Mouse (Mus musculus) ovary, postnatal 10 days (tissue): ENCODE data around the gene Dync1i1.
"Not testable (repeated sequence)": the region's sequence is repeated elsewhere in the genome, so short reads cannot be mapped to it uniquely, and the experiment has no call there.

Experiments
- DNase-seq: peaks from one replicate; pipeline ENCODE4 v3.0.0; 2022; ENCODE audit warnings: low spot score

Dync1i1 gene

GRCm38 (mm10) chr6:5725611-5726236, at the start of gene Dync1i1:
TSS of gene Dync1i1 (plus strand) at chr6:5725639.
- peak; percentile 3 for DNase-seq

DNA sequence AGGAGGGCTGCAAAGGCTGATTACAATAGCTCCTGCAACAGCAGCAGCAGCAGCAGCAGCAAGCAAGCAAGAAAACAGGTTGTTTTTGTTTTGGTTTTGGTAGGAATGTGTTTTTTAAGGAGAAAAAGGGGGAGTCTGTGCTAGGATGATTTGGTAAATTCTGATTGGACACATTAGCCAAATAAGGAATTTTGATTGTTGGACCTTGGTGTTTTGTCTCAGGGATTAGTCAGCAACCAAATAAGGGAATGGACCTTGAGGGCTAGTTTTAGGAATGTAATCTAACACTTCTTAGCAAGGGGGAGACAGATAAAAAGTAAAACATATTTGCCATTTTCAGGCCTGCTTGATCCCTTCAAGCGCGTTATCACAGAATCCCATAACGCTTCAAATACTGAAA, 45.7 kb upstream of the Dync1i1 start:
- no peak for DNase-seq

GRCm38 (mm10) chr6:5701826-5702225, 23.6 kb upstream of the Dync1i1 start:
- DNase-seq: no peak

GRCm38 (mm10) chr6:5707894-5708293, 17.5 kb upstream of the Dync1i1 start:
- not testable (repeated sequence) for DNase-seq

GRCm38 (mm10) chr6:5710063-5710605, 15.3 kb upstream of the Dync1i1 start:
- no peak for DNase-seq

GRCm38 (mm10) chr6:5712620-5713019, 12.8 kb upstream of the Dync1i1 start:
- no peak for DNase-seq

DNA sequence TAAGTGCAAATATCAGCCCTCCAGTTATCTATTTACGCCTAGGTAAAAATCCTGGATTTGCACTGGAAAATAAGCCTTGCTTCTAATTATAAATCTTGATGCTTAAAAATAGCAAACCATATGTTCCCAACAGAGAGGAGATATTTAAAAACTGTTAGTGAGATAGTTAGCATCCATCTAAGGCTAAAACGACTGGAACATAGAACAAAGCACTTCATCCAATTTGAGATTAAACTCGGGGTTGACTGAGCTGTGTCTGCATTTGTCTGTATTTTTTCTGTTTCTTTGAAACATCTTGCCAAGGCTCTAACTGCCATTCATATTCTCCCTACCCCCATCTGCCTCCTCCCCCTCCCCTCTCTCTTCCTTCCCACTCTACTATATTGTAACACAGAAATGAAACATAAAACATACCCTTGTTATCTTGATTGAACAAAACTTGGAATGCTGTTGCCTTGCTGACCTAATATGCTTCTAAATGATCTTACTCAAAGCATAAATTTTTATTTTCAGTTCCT, 10.3 kb upstream of the Dync1i1 start:
- DNase-seq: no peak

DNA sequence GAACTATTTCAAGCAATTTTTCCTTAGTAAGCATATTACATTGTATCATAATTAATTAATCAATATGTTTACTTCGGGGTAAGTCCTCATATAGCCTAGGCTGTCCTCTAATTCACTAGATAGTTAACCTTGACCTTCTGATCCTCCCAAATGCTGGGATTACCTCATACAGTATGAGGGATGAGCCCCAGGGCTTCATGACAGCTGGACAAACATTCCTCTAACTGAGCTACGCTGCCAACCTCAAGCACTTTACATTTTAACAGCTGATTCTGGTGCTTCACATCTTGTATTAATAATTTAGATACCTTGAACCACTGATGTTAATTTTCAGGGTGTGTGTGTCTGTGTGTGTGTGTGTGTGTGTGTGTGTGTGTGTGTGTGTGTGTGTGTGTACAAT, 6.5 kb upstream of the Dync1i1 start:
- no peak for DNase-seq

DNA sequence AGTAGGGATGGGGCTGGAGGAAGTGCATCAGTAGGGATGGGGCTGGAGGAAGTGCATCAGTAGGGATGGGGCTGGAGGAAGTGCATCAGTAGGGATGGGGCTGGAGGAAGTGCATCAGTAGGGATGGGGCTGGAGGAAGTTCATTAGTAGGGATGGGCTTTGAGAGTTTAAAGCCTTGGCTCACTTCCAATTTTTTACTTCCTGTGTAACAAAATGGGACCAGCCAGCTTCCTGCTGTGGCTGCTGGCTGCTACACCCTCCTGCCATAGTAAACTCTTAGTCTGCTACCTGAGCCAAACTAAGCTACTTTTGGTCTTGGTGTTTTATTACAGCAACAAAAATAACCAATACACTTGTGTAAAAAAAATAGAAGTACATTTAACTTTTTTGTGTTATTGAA, 4.7 kb upstream of the Dync1i1 start:
- DNase-seq: not testable (repeated sequence)

DNA sequence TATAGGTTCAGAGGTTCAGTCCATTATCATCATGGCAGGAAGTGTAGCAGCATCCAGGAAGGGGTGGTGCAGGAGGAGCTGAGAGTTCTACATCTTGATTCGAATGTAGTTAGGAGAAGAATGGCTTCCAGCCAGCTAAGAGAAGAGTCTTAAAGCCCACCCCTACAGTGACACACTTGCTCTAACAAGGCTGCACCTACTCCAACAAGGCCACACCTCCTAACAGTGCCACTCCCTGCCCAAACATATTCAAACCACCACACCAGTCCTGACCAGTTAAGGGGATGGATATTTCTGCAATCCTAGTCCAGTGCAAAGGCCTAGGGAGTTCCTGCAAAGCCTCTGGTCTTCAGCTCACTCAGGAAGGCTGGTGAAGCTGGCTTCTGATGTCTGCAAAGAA, 1.5 kb upstream of the Dync1i1 start:
- no peak for DNase-seq

- DNase-seq: no peak
Measured at GRCm38 (mm10) chr6:5726237-5726670, 815 bp downstream of the Dync1i1 start.

GRCm38 (mm10) chr6:5733217-5733616, 7.8 kb downstream of the Dync1i1 start:
- no peak for DNase-seq

DNA sequence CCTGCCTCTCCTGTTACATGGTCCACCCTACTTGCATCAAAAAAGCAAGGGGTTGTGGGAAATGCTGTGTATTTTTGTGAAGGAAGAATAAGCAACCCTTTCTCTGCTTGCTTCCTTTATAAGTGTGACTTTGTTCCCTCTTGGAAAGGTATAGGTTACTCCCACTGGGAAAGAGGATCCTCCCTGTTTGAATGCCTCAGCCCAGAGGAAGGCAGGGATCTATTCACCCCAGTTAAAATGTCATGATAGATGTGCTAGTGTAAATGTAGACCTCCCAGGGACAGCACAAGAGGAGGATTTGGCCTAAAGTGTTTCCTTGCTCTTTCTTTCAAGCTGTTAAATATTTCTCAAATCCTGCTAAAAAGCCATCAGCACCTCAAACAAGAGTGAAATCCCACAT, 9.0 kb downstream of the Dync1i1 start:
- DNase-seq: no peak

- no peak for DNase-seq
Measured at GRCm38 (mm10) chr6:5734862-5735261, 9.4 kb downstream of the Dync1i1 start.

- DNase-seq: no peak
Measured at GRCm38 (mm10) chr6:5739711-5740110, 14.3 kb downstream of the Dync1i1 start.

DNA sequence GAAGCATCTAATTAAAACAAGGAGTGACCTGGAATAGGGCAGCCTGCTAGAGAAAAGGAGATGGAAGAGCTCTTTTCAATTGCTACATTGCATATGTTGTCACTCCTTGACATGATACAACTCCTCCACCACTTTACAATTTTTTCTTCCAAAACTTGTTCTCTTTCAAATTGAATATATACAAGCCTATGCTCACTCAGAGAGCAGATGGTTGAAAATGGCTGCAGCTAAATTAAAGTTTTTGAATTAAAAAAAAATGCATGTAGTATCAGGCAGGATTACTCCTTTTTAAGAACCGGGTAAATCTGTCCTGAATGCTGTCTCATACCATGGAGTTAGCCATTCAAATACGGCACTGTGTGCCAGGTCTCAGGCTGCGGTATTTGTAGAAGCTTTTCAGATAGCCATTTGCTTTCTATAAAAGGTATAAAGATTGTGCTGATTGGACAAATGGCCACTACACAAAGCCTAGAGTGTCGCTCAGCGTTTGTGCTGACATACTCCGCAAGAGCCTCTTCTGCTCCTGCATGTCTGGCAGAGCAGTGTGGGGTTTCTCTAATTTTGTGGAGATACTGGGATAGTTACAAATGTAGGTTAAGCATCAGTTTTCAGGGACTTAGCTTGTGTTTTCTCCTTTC, 16.1 kb downstream of the Dync1i1 start:
- no peak for DNase-seq

GRCm38 (mm10) chr6:5750079-5750711, 24.8 kb downstream of the Dync1i1 start:
- no peak for DNase-seq

GRCm38 (mm10) chr6:5752128-5752527, 26.7 kb downstream of the Dync1i1 start:
- DNase-seq: no peak

- DNase-seq: no peak
Measured at GRCm38 (mm10) chr6:5752617-5753016, 27.2 kb downstream of the Dync1i1 start.

DNA sequence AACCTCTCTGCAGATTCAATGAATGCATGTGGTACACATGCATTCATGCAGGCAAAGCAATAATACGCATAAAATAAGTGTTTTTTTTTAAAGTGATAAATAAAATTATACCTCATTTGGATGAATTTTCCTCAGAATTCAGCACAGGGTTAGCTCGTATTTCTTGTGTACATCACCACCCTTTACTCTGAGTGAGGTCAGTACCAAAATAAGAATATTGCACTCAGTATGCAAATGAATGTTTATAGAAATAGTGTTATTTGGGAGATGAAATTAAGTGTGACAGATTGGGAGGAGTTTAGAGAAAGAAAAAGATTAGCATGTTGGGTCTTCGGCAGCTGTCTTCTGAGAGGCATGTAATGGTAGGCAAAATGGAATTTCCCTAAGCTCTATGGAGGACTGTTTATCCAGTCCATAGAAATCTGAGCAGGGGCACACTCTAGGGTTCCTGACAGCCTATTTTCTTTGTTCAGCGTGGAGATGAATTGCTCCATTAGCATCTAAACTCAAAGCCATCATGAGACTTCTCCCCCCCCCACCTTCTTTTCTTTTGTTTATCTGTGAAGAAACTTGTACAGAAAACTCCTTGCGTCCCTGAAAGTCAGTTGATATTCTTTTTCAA, 31.2 kb downstream of the Dync1i1 start:
- DNase-seq: no peak

DNA sequence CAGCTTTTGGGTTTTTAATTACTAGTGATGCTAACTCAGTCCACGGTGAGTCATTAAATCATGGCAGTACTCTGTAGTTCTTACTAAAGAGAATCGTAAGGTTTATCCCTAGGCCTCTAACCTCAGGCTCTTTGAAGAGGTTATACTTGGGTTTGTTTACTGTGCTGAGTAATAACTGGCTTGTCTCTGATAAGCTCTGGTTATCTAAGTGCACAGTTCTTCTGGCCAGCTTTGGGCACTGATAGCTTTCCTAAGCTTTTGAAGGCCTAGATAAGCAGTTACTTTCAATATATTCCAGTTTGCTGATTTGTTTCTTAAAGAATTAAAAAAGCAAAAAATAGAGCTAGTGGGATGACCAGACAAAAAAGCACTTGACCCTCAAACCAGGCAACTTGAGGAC, 37.5 kb downstream of the Dync1i1 start:
- no peak for DNase-seq

DNA sequence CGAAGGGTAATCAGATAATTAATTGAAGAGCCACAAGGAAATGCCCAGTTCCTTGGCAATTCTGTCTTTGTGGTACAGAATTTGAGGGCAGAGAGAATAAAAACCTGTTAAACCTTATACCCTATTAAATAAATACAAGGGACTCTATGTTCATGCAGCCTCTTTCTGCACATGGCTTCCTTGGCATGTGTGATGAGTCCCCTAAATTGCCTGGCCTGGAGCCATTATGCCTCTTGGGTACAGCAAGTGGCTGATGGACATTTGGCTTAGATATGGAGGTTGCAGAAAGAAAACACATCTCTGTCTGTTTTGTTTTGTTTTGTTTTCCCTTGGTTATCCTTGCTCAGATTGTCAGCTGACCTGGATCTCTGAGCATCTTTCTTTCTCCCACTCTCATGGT, 43.1 kb downstream of the Dync1i1 start:
- no peak for DNase-seq

DNA sequence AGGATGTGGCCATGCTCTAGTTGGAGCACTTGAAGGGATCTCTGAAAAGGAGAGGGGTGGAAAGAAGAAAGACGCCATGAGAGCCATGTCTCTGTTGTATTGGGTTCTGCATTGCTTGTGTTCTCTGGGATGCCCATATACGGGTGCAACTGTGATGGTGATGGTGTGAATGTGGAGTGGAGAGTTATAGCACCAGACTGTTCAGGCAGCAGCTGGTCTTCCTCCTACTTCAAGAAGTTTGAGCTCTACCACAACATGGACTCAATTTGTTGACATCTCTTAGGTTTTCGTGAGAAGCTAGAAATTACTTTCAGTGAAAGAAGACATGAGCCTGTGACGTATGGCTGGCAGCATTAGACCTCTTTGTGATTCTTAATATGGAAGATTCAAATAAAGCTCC, 44.8 kb downstream of the Dync1i1 start:
- DNase-seq: no peak
